Comparison of ENCODE assay signal across 12 mouse cellular contexts in genomic region chr14:54742375-54742774, GRCm38 (mm10). TPM values are rescaled to one million over a fixed set of nuclear protein-coding genes. Genes with fewer than 3 reads are reported as not detected.
A peak's percentile ranks its signal among the peaks of the same experiment; 100 is the strongest.
DNase-seq lines count a peak whose midpoint lies in the region; ATAC-seq and TF ChIP-seq lines count a peak whose summit lies in the region.
"Had no signal": no experiment of that assay in that cellular context is flagged by ENCODE, and none has a peak within 500 bp of the region (broad histone marks: within the 10 kb centered on the region; RNA-seq: fewer than 3 reads in every experiment).

No protein-coding gene starts in this region.

- no peak for ATAC-seq in liver, embryonic 11.5 days (replicated peaks; ENCODE audit: low FRiP score)

- no peak overlapping the region for H3K4me2 ChIP-seq in liver, embryonic 11.5 days
- H3K4me2 ChIP-seq: lung, embryonic 15.5 days had no signal

- no peak overlapping the region for H3K4me3 ChIP-seq in liver, embryonic 11.5 days (ENCODE audit: low read depth, low read length)
- no peak overlapping the region for H3K4me3 ChIP-seq in kidney, adult 2 months (ENCODE audit: insufficient read depth, low read depth, low read length)
- H3K4me3 ChIP-seq: erythroblast, embryonic 14.5 days; lung, embryonic 15.5 days had no signal

- H3K27me3 ChIP-seq in liver, embryonic 11.5 days (replicated peaks; ENCODE audit: control insufficient read depth, insufficient read depth, low read length), result no peaks in the 10 kb centered on the region
- H3K27me3 ChIP-seq in kidney, adult 2 months (replicated peaks; ENCODE audit: control insufficient read depth, insufficient read depth, low read length), result no peaks in the 10 kb centered on the region
- H3K27me3 ChIP-seq: lung, embryonic 15.5 days had no signal

- no peak overlapping the region for H3K9ac ChIP-seq in liver, embryonic 11.5 days (ENCODE audit: low read depth, low read length)
- H3K9ac ChIP-seq: lung, embryonic 15.5 days had no signal

- no peaks in the 10 kb centered on the region for H3K9me3 ChIP-seq in liver, embryonic 11.5 days (ENCODE audit: control insufficient read depth, low read length)
- H3K9me3 ChIP-seq: lung, embryonic 15.5 days had no signal

- DNase-seq in liver, result peak; percentile 19
- no peak for DNase-seq in liver, embryonic 11.5 days (ENCODE audit: low spot score)
- peak; percentile 30 for DNase-seq in brain, adult 2 months (ENCODE audit: low read depth, low spot score)
- peak; percentile 88 for DNase-seq in kidney, adult 2 months
- peak; percentile 96 for DNase-seq in skeletal muscle tissue, adult 2 months (ENCODE audit: low read depth, low spot score)
- no peak for DNase-seq in layer of hippocampus, adult 11-12 months (ENCODE audit: low spot score)
- DNase-seq in natural killer cell, adult 2 months (ENCODE audit: low spot score in 2 of 2), result no peak
- DNase-seq in cerebellum, postnatal 25 days, result no peak
- DNase-seq: spleen, adult 18-20 months had no signal

- H3K36me3 ChIP-seq in liver, embryonic 11.5 days (ENCODE audit: control insufficient read depth, insufficient read depth, low read length), result no peaks in the 10 kb centered on the region
- H3K36me3 ChIP-seq in kidney, adult 2 months (ENCODE audit: control insufficient read depth, insufficient read depth, low read length), result no peaks in the 10 kb centered on the region
- H3K36me3 ChIP-seq: lung, embryonic 15.5 days had no signal

- H3K27ac ChIP-seq in liver, embryonic 11.5 days (ENCODE audit: low read depth, low read length), result no peak overlapping the region
- H3K27ac ChIP-seq in kidney, adult 2 months (ENCODE audit: insufficient read depth, low read depth, low read length), result no peak overlapping the region
- H3K27ac ChIP-seq: lung, embryonic 15.5 days had no signal

- H3K4me1 ChIP-seq in liver, embryonic 11.5 days (replicated peaks; ENCODE audit: control insufficient read depth, insufficient read depth, low read length), result no peaks in the 10 kb centered on the region; the same call in 1 of the 2 replicates
- H3K4me1 ChIP-seq in kidney, adult 2 months (ENCODE audit: control insufficient read depth, insufficient read depth, low read length), result peaks cover 16% of the 10 kb centered on the region
- H3K4me1 ChIP-seq: lung, embryonic 15.5 days had no signal

- 56% methylated on average over 2 of the region's 2 CpGs for WGBS in liver, embryonic 11.5 days
- WGBS in kidney, adult 2 months, result 42% methylated on average over 2 of the region's 2 CpGs

- no peak for TF ChIP-seq CTCF in kidney, adult 2 months (conservative IDR thresholded peaks at IDR 0.05; ENCODE audit: insufficient read depth, insufficient read length, low read depth, low read length)

- TF ChIP-seq POLR2A in kidney, adult 2 months (IDR thresholded peaks at IDR 0.05; ENCODE audit: low read depth, low read length), result no peak

RNA-seq across cellular contexts. Expression of gene Cebpe, which starts 30.4 kb away (rescaled TPM):
- 2.0 and 3.1 TPM in 2 replicates for polyA plus RNA-seq in liver, embryonic 11.5 days (2014; fragmentation: Nextera tagmentation; extraction: Ambion mirVana)
- 0.20 and 0.30 TPM in 2 replicates for polyA plus RNA-seq in kidney, adult 2 months (2012; rRNA removed)
- polyA plus RNA-seq: C2C12; lung, embryonic 15.5 days had no signal

RNA-seq across cellular contexts. Expression of gene Slc7a8, which starts 39.4 kb away (rescaled TPM):
- 6.8 and 7.1 TPM in 2 replicates for polyA plus RNA-seq in liver, embryonic 11.5 days (2014; fragmentation: Nextera tagmentation; extraction: Ambion mirVana)
- 333 and 352 TPM in 2 replicates for polyA plus RNA-seq in kidney, adult 2 months (2012; rRNA removed)
- polyA plus RNA-seq: C2C12 had no signal

RNA-seq across cellular contexts. Expression of gene Gm29776, which starts 43.7 kb away (rescaled TPM):
- polyA plus RNA-seq in liver, embryonic 11.5 days (2014; fragmentation: Nextera tagmentation; extraction: Ambion mirVana), result 0.07 TPM in 1 of 2 replicates, not detected in the other
- polyA plus RNA-seq in kidney, adult 2 months (2012; rRNA removed), result 0.16 and 0.20 TPM in 2 replicates
- polyA plus RNA-seq: C2C12; erythroblast, embryonic 14.5 days had no signal

RNA-seq across cellular contexts. Expression of gene Acin1, which starts 55.6 kb away (rescaled TPM):
- 98.8 and 109 TPM in 2 replicates for polyA plus RNA-seq in liver, embryonic 11.5 days (2014; fragmentation: Nextera tagmentation; extraction: Ambion mirVana)
- 79.2 and 79.4 TPM in 2 replicates for polyA plus RNA-seq in kidney, adult 2 months (2012; rRNA removed)

RNA-seq across cellular contexts. Expression of gene 1700123O20Rik, which starts 56.4 kb away (rescaled TPM):
- polyA plus RNA-seq in liver, embryonic 11.5 days (2014; fragmentation: Nextera tagmentation; extraction: Ambion mirVana), result 76.1 and 81.1 TPM in 2 replicates
- 54.0 and 57.5 TPM in 2 replicates for polyA plus RNA-seq in kidney, adult 2 months (2012; rRNA removed)

Comparison
In these comparisons a context has a peak if more than half of its experiments do, and no peak if none do; other contexts are left out.
1. DNase-seq: peak in liver (single experiment), brain, adult 2 months (single experiment), kidney, adult 2 months (single experiment) and skeletal muscle tissue, adult 2 months (single experiment); none in liver, embryonic 11.5 days (single experiment), layer of hippocampus, adult 11-12 months (single experiment), natural killer cell, adult 2 months (0 of 2) and cerebellum, postnatal 25 days (0 of 2).
2. RNA of gene Slc7a8, which starts 39.4 kb away (polyA plus RNA-seq): 333 to 352 TPM in kidney, adult 2 months; 6.8 to 7.1 TPM in liver, embryonic 11.5 days; every median in the first group is over 10 times any median in the second.